Mouse (Mus musculus): Measurements from ENCODE around the gene Mcoln3. TPM values are rescaled to one million over a fixed set of nuclear protein-coding genes. Genes with fewer than 3 reads are reported as not detected.

Mcoln3 gene
- polyA plus RNA-seq, 1 experiment from 2014 or later = 7.1 TPM

- no peaks in the 10 kb centered on the region for H3K4me1 ChIP-seq (replicated peaks; ENCODE audit: control insufficient read depth, insufficient read depth, low read length)
- DNase-seq (ENCODE audit: low spot score) (no peak), ATAC-seq (replicated peaks; ENCODE audit: low FRiP score, low TSS enrichment, low read depth) (no peak)
- no peak overlapping the region for H3K4me2 ChIP-seq (ENCODE audit: low read length)
- H3K4me3 ChIP-seq (ENCODE audit: low read depth, low read length) = no peak overlapping the region
- H3K9me3 ChIP-seq (ENCODE audit: control insufficient read depth, low read length) = 0 out of 2 replicates have a peak, but pooled peaks cover 5% of the 10 kb centered on the region
- H3K9ac ChIP-seq (ENCODE audit: low read length) = no peak overlapping the region
- no peaks in the 10 kb centered on the region for H3K27me3 ChIP-seq (replicated peaks; ENCODE audit: control insufficient read depth, insufficient read depth, low read length)
- H3K36me3 ChIP-seq (ENCODE audit: control insufficient read depth, insufficient read depth, low read length) = no peaks in the 10 kb centered on the region
- no peak overlapping the region for H3K27ac ChIP-seq (ENCODE audit: low read depth)
- 79% methylated on average over 5 of the region's 5 CpGs for WGBS
Measured at GRCm38 (mm10) chr3:146173030-146173429, 55.8 kb downstream of the Mcoln3 start.

GRCm38 (mm10) chr3:146174215-146174614, 57.0 kb downstream of the Mcoln3 start:
- Histone ChIP-seq H3K4me1 (replicated peaks; ENCODE audit: control insufficient read depth, insufficient read depth, low read length) (no peaks in the 10 kb centered on the region), H3K9me3 (ENCODE audit: control insufficient read depth, low read length) (0 out of 2 replicates have a peak, but pooled peaks cover 5% of the 10 kb centered on the region), H3K4me2 (ENCODE audit: low read length) (no peak overlapping the region), H3K27ac (ENCODE audit: low read depth) (no peak overlapping the region), H3K27me3 (replicated peaks; ENCODE audit: control insufficient read depth, insufficient read depth, low read length) (no peaks in the 10 kb centered on the region), H3K9ac (ENCODE audit: low read length) (no peak overlapping the region), H3K4me3 (ENCODE audit: low read depth, low read length) (no peak overlapping the region), H3K36me3 (ENCODE audit: control insufficient read depth, insufficient read depth, low read length) (no peaks in the 10 kb centered on the region)
- DNase-seq (ENCODE audit: low spot score) (no peak), ATAC-seq (replicated peaks; ENCODE audit: low FRiP score, low TSS enrichment, low read depth) (no peak)
- 80% methylated on average over 9 of the region's 9 CpGs for WGBS

GRCm38 (mm10) chr3:146177295-146177694, 60.0 kb downstream of the Mcoln3 start:
- Histone ChIP-seq H3K36me3 (ENCODE audit: control insufficient read depth, insufficient read depth, low read length) (no peaks in the 10 kb centered on the region), H3K27me3 (replicated peaks; ENCODE audit: control insufficient read depth, insufficient read depth, low read length) (no peaks in the 10 kb centered on the region), H3K4me3 (ENCODE audit: low read depth, low read length) (no peak overlapping the region), H3K4me2 (ENCODE audit: low read length) (peak overlapping the region; percentile 56), H3K27ac (ENCODE audit: low read depth) (no peak overlapping the region), H3K9ac (ENCODE audit: low read length) (no peak overlapping the region), H3K9me3 (ENCODE audit: control insufficient read depth, low read length) (no peaks in the 10 kb centered on the region), H3K4me1 (replicated peaks; ENCODE audit: control insufficient read depth, insufficient read depth, low read length) (no peaks in the 10 kb centered on the region)
- no peak for DNase-seq (ENCODE audit: low spot score)
- 74% methylated on average over 7 of the region's 7 CpGs for WGBS
- no peak for ATAC-seq (replicated peaks; ENCODE audit: low FRiP score, low TSS enrichment, low read depth)

GRCm38 (mm10) chr3:146177748-146178582, 60.7 kb downstream of the Mcoln3 start:
- Histone ChIP-seq H3K27ac (ENCODE audit: low read depth) (no peak overlapping the region), H3K27me3 (replicated peaks; ENCODE audit: control insufficient read depth, insufficient read depth, low read length) (no peaks in the 10 kb centered on the region), H3K36me3 (ENCODE audit: control insufficient read depth, insufficient read depth, low read length) (no peaks in the 10 kb centered on the region), H3K9ac (ENCODE audit: low read length) (peak overlapping the region; percentile 25; the same call in 1 of the 2 replicates), H3K4me1 (replicated peaks; ENCODE audit: control insufficient read depth, insufficient read depth, low read length) (no peaks in the 10 kb centered on the region), H3K4me2 (ENCODE audit: low read length) (peak overlapping the region; percentile 56), H3K4me3 (ENCODE audit: low read depth, low read length) (peak overlapping the region; percentile 24), H3K9me3 (ENCODE audit: control insufficient read depth, low read length) (no peaks in the 10 kb centered on the region)
- DNase-seq (ENCODE audit: low spot score) (peak; percentile 91), ATAC-seq (replicated peaks; ENCODE audit: low FRiP score, low TSS enrichment, low read depth) (peak; percentile 79)
- WGBS = 4% methylated on average over 16 of the region's 16 CpGs

- no peaks in the 10 kb centered on the region for H3K27me3 ChIP-seq (replicated peaks; ENCODE audit: control insufficient read depth, insufficient read depth, low read length)
- H3K9me3 ChIP-seq (ENCODE audit: control insufficient read depth, low read length) = no peaks in the 10 kb centered on the region
- H3K36me3 ChIP-seq (ENCODE audit: control insufficient read depth, insufficient read depth, low read length) = no peaks in the 10 kb centered on the region
- no peak overlapping the region for H3K4me3 ChIP-seq (ENCODE audit: low read depth, low read length)
- H3K27ac ChIP-seq (ENCODE audit: low read depth) = no peak overlapping the region
- H3K9ac ChIP-seq (ENCODE audit: low read length) = no peak overlapping the region
- H3K4me1 ChIP-seq (replicated peaks; ENCODE audit: control insufficient read depth, insufficient read depth, low read length) = no peaks in the 10 kb centered on the region
- 39% methylated on average over 2 of the region's 2 CpGs for WGBS
- no peak for ATAC-seq (replicated peaks; ENCODE audit: low FRiP score, low TSS enrichment, low read depth)
- DNase-seq (ENCODE audit: low spot score) = no peak
- no peak overlapping the region for H3K4me2 ChIP-seq (ENCODE audit: low read length)
Measured at GRCm38 (mm10) chr3:146180341-146180740, 63.1 kb downstream of the Mcoln3 start.

GRCm38 (mm10) chr3:146180986-146181385, 63.7 kb downstream of the Mcoln3 start:
- no peak overlapping the region for H3K4me3 ChIP-seq (ENCODE audit: low read depth, low read length)
- DNase-seq (ENCODE audit: low spot score) (peak; percentile 78), ATAC-seq (replicated peaks; ENCODE audit: low FRiP score, low TSS enrichment, low read depth) (no peak)
- H3K27ac ChIP-seq (ENCODE audit: low read depth) = no peak overlapping the region
- no peaks in the 10 kb centered on the region for H3K4me1 ChIP-seq (replicated peaks; ENCODE audit: control insufficient read depth, insufficient read depth, low read length)
- H3K9me3 ChIP-seq (ENCODE audit: control insufficient read depth, low read length) = no peaks in the 10 kb centered on the region
- H3K4me2 ChIP-seq (ENCODE audit: low read length) = no peak overlapping the region
- H3K36me3 ChIP-seq (ENCODE audit: control insufficient read depth, insufficient read depth, low read length) = no peaks in the 10 kb centered on the region
- H3K9ac ChIP-seq (ENCODE audit: low read length) = no peak overlapping the region
- no peaks in the 10 kb centered on the region for H3K27me3 ChIP-seq (replicated peaks; ENCODE audit: control insufficient read depth, insufficient read depth, low read length)
- 38% methylated on average over 3 of the region's 3 CpGs for WGBS

- Histone ChIP-seq H3K4me3 (ENCODE audit: low read depth, low read length) (no peak overlapping the region), H3K27ac (ENCODE audit: low read depth) (no peak overlapping the region), H3K27me3 (replicated peaks; ENCODE audit: control insufficient read depth, insufficient read depth, low read length) (no peaks in the 10 kb centered on the region), H3K36me3 (ENCODE audit: control insufficient read depth, insufficient read depth, low read length) (no peaks in the 10 kb centered on the region), H3K4me1 (replicated peaks; ENCODE audit: control insufficient read depth, insufficient read depth, low read length) (no peaks in the 10 kb centered on the region), H3K4me2 (ENCODE audit: low read length) (no peak overlapping the region), H3K9ac (ENCODE audit: low read length) (no peak overlapping the region), H3K9me3 (ENCODE audit: control insufficient read depth, low read length) (0 out of 2 replicates have a peak, but pooled peaks cover 3% of the 10 kb centered on the region)
- WGBS = 24% methylated on average over 13 of the region's 13 CpGs
- ATAC-seq (replicated peaks; ENCODE audit: low FRiP score, low TSS enrichment, low read depth) (peak; percentile 59), DNase-seq (ENCODE audit: low spot score) (peak; percentile 82)
Measured at GRCm38 (mm10) chr3:146184992-146185657, 67.9 kb downstream of the Mcoln3 start.

- Histone ChIP-seq H3K27ac (ENCODE audit: low read depth) (no peak overlapping the region), H3K27me3 (replicated peaks; ENCODE audit: control insufficient read depth, insufficient read depth, low read length) (no peaks in the 10 kb centered on the region), H3K9ac (ENCODE audit: low read length) (no peak overlapping the region), H3K4me2 (ENCODE audit: low read length) (no peak overlapping the region), H3K36me3 (ENCODE audit: control insufficient read depth, insufficient read depth, low read length) (no peaks in the 10 kb centered on the region), H3K4me1 (replicated peaks; ENCODE audit: control insufficient read depth, insufficient read depth, low read length) (no peaks in the 10 kb centered on the region), H3K4me3 (ENCODE audit: low read depth, low read length) (no peak overlapping the region), H3K9me3 (ENCODE audit: control insufficient read depth, low read length) (0 out of 2 replicates have a peak, but pooled peaks cover 3% of the 10 kb centered on the region)
- DNase-seq (ENCODE audit: low spot score) (no peak), ATAC-seq (replicated peaks; ENCODE audit: low FRiP score, low TSS enrichment, low read depth) (no peak)
- WGBS = 87% methylated on average over 10 of the region's 10 CpGs
Measured at GRCm38 (mm10) chr3:146186033-146186432, 68.8 kb downstream of the Mcoln3 start.

Measured in intestine, embryonic 14.5 days (tissue).